29 mouse cellular contexts compared by ENCODE assay signal in the genomic region with DNA sequence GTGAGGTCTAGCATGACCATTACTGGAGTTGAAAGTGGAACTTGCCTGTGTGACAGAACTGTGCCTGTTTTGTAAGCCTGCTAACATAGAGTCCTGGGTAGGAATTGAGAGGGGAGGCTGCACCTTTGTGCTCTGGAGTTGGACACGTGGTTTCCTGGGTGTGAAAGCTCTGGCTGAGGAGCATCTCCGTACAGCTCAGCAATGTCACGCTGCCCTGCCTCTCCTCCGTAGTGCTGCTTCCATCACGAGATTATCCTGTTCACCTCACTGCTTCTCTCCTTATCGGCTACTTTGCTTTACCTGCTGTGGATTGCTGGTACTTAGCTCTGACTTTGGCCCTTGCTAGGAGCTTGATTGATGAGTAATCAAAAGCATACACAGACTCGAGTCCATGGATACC. TPM values are rescaled to one million over a fixed set of nuclear protein-coding genes. Genes with fewer than 3 reads are reported as not detected.
DNase-seq lines count a peak whose midpoint lies in the region; ATAC-seq and TF ChIP-seq lines count a peak whose summit lies in the region.
"Had no signal": no experiment of that assay in that cellular context is flagged by ENCODE, and none has a peak within 500 bp of the region (broad histone marks: within the 10 kb centered on the region; RNA-seq: fewer than 3 reads in every experiment).

No protein-coding gene starts in this region.

- H3K4me2 ChIP-seq in intestine, embryonic 15.5 days (replicated peaks), result no peak overlapping the region
- peak overlapping the region; percentile 32 for H3K4me2 ChIP-seq in liver, embryonic 14.5 days (ENCODE audit: low read depth)
- no peak overlapping the region for H3K4me2 ChIP-seq in stomach, postnatal 0 days (replicated peaks; ENCODE audit: low read depth)
- H3K4me2 ChIP-seq: hindbrain, embryonic 13.5 days; lung, embryonic 14.5 days; midbrain, embryonic 15.5 days; neural tube, embryonic 12.5 days had no signal

- no peak for TF ChIP-seq CTCF in kidney, adult 2 months (conservative IDR thresholded peaks at IDR 0.05; ENCODE audit: insufficient read depth, insufficient read length, low read depth, low read length)
- no peak for TF ChIP-seq CTCF in liver, embryonic 14.5 days (IDR thresholded peaks at IDR 0.05; ENCODE audit: low read depth)
- no peak for TF ChIP-seq CTCF in stomach, postnatal 0 days (IDR thresholded peaks at IDR 0.05; ENCODE audit: low read depth)

- no peaks in the 10 kb centered on the region for H3K9me3 ChIP-seq in intestine, embryonic 15.5 days
- no peaks in the 10 kb centered on the region for H3K9me3 ChIP-seq in liver, embryonic 14.5 days (ENCODE audit: control insufficient read depth, low read length)
- H3K9me3 ChIP-seq in stomach, postnatal 0 days (ENCODE audit: control insufficient read depth, low read length), result no peaks in the 10 kb centered on the region
- H3K9me3 ChIP-seq: embryonic facial prominence, embryonic 10.5 days; hindbrain, embryonic 13.5 days; midbrain, embryonic 15.5 days; neural tube, embryonic 12.5 days had no signal

- TF ChIP-seq EP300 in liver, embryonic 14.5 days (IDR thresholded peaks at IDR 0.05; ENCODE audit: low read depth), result no peak
- no peak for TF ChIP-seq EP300 in stomach, postnatal 0 days (optimal IDR thresholded peaks at IDR 0.05)

- 44% methylated on average over 7 of the region's 7 CpGs for WGBS in kidney, adult 2 months
- 57% methylated on average over 7 of the region's 7 CpGs for WGBS in intestine, embryonic 15.5 days
- WGBS in liver, embryonic 14.5 days (ENCODE audit: insufficient replicate concordance), result 66% methylated on average over 7 of the region's 7 CpGs
- 49% methylated on average over 7 of the region's 7 CpGs for WGBS in stomach, postnatal 0 days

- no peak for TF ChIP-seq POLR2A in kidney, adult 2 months (IDR thresholded peaks at IDR 0.05; ENCODE audit: low read depth, low read length)

- H3K36me3 ChIP-seq in kidney, adult 2 months (ENCODE audit: control insufficient read depth, insufficient read depth, low read length), result no peaks in the 10 kb centered on the region; the same call in 1 of the 2 replicates
- H3K36me3 ChIP-seq in intestine, embryonic 15.5 days, result 0 out of 2 replicates have a peak, but pooled peaks cover 5% of the 10 kb centered on the region
- H3K36me3 ChIP-seq in liver, embryonic 14.5 days (replicated peaks; ENCODE audit: control insufficient read depth, insufficient read depth, low read depth), result peaks cover 11% of the 10 kb centered on the region
- H3K36me3 ChIP-seq in stomach, postnatal 0 days (ENCODE audit: control insufficient read depth, insufficient read depth, low read length), result peaks cover 4% of the 10 kb centered on the region; the same call in 1 of the 2 replicates

- no peak overlapping the region for H3K4me3 ChIP-seq in kidney, adult 2 months (ENCODE audit: insufficient read depth, low read depth, low read length)
- H3K4me3 ChIP-seq in intestine, embryonic 15.5 days (replicated peaks), result no peak overlapping the region
- H3K4me3 ChIP-seq in liver, embryonic 14.5 days (ENCODE audit: insufficient read depth in 1 of 2, low read depth in 2 of 2, low read length in 2 of 2), result no peak overlapping the region
- no peak overlapping the region for H3K4me3 ChIP-seq in stomach, postnatal 0 days (ENCODE audit: low read depth, low read length)
- H3K4me3 ChIP-seq: embryonic facial prominence, embryonic 10.5 days; hindbrain, embryonic 13.5 days; layer of hippocampus, adult 2 months; midbrain, embryonic 15.5 days; neural tube, embryonic 12.5 days had no signal

- peak; percentile 68 for ATAC-seq in intestine, embryonic 15.5 days
- peak; percentile 23; the same call in 1 of the 2 replicates for ATAC-seq in liver, embryonic 14.5 days (ENCODE audit: insufficient read depth)
- peak; percentile 71 for ATAC-seq in stomach, postnatal 0 days (ENCODE audit: low FRiP score, low TSS enrichment)
- ATAC-seq: midbrain, embryonic 15.5 days had no signal

- no peak overlapping the region for H3K27ac ChIP-seq in kidney, adult 2 months (ENCODE audit: insufficient read depth, low read depth, low read length)
- H3K27ac ChIP-seq in intestine, embryonic 15.5 days, result no peak overlapping the region
- peak overlapping the region; percentile 9; the same call in 1 of the 2 replicates for H3K27ac ChIP-seq in liver, embryonic 14.5 days
- no peak overlapping the region for H3K27ac ChIP-seq in stomach, postnatal 0 days (replicated peaks)
- H3K27ac ChIP-seq: embryonic facial prominence, embryonic 10.5 days; hindbrain, embryonic 13.5 days; layer of hippocampus, adult 2 months; midbrain, embryonic 15.5 days; neural tube, embryonic 12.5 days had no signal

- no peaks in the 10 kb centered on the region for H3K27me3 ChIP-seq in kidney, adult 2 months (replicated peaks; ENCODE audit: control insufficient read depth, insufficient read depth, low read length)
- no peaks in the 10 kb centered on the region for H3K27me3 ChIP-seq in intestine, embryonic 15.5 days (replicated peaks)
- H3K27me3 ChIP-seq in liver, embryonic 14.5 days (ENCODE audit: control insufficient read depth, insufficient read depth, low read length), result no peaks in the 10 kb centered on the region
- no peaks in the 10 kb centered on the region for H3K27me3 ChIP-seq in stomach, postnatal 0 days (ENCODE audit: control insufficient read depth, insufficient read depth, low read length)
- H3K27me3 ChIP-seq: hindbrain, embryonic 13.5 days; midbrain, embryonic 15.5 days; neural tube, embryonic 12.5 days had no signal

- peaks cover 11% of the 10 kb centered on the region for H3K4me1 ChIP-seq in kidney, adult 2 months (ENCODE audit: control insufficient read depth, insufficient read depth, low read length)
- 0 out of 2 replicates have a peak, but pooled peaks cover 3% of the 10 kb centered on the region for H3K4me1 ChIP-seq in intestine, embryonic 15.5 days (replicated peaks)
- peaks cover 7 to 8% of the 10 kb centered on the region in 2 experiments; a peak in 3 of 4 replicates for H3K4me1 ChIP-seq in liver, embryonic 14.5 days (replicated peaks; ENCODE audit: control insufficient read depth in 2 of 2, insufficient read depth in 2 of 2, low read length in 1 of 2)
- no peaks in the 10 kb centered on the region for H3K4me1 ChIP-seq in stomach, postnatal 0 days (replicated peaks; ENCODE audit: control insufficient read depth, insufficient read depth)
- H3K4me1 ChIP-seq: embryonic facial prominence, embryonic 10.5 days; midbrain, embryonic 15.5 days; neural tube, embryonic 12.5 days had no signal

- peak; percentile 46 for DNase-seq in kidney, adult 2 months
- no peak for DNase-seq in kidney, adult 18-20 months
- no peak for DNase-seq in liver, embryonic 14.5 days (ENCODE audit: low read depth in 3 of 3, low spot score in 3 of 3)
- no peak for DNase-seq in stomach, postnatal 0 days (ENCODE audit: low spot score)
- no peak for DNase-seq in adrenal gland, postnatal 4 days (ENCODE audit: low spot score in 2 of 2)
- DNase-seq in adrenal gland, postnatal 10 days, result no peak
- DNase-seq: adrenal gland, postnatal 25 days; cerebellum, adult 11 months; cerebellum, postnatal 10 days; layer of hippocampus, postnatal 36 days; lung, embryonic 14.5 days; lung, postnatal 36 days; right cerebral cortex, postnatal 14 days; spleen, adult 18-20 months; thymus, adult 18-20 months; thymus, postnatal 36 days had no signal

- no peak overlapping the region for H3K9ac ChIP-seq in intestine, embryonic 15.5 days
- no peak overlapping the region for H3K9ac ChIP-seq in liver, embryonic 14.5 days (replicated peaks)
- no peak overlapping the region for H3K9ac ChIP-seq in stomach, postnatal 0 days (ENCODE audit: low read length)
- H3K9ac ChIP-seq: hindbrain, embryonic 13.5 days; lung, embryonic 14.5 days; midbrain, embryonic 15.5 days; neural tube, embryonic 12.5 days had no signal

RNA-seq across cellular contexts. Expression of gene Slc31a1, which starts 23.2 kb away (rescaled TPM):
- 69.1 and 78.3 TPM in 2 replicates for polyA plus RNA-seq in kidney, adult 2 months (2012; rRNA removed)
- 96.6 and 102 TPM in 2 replicates for polyA plus RNA-seq in intestine, embryonic 15.5 days (2015; fragmentation: Nextera tagmentation; extraction: Ambion mirVana)
- 17.3 and 22.4 TPM in 2 replicates for polyA plus RNA-seq in liver, embryonic 14.5 days (2012; rRNA removed)
- 36.6 and 41.3 TPM in 2 replicates for polyA plus RNA-seq in liver, embryonic 14.5 days (2014; fragmentation: Nextera tagmentation; extraction: Ambion mirVana)
- polyA plus RNA-seq in stomach, postnatal 0 days (2015; fragmentation: Nextera tagmentation; extraction: Ambion mirVana), result 51.4 and 55.0 TPM in 2 replicates
- total RNA-seq in adrenal gland, postnatal 4 days (2021), result 10 to 100 TPM; 79.7 to 82.3 TPM
- total RNA-seq in adrenal gland, postnatal 10 days (2021), result 10 to 100 TPM; 59.3 to 59.5 TPM

RNA-seq across cellular contexts. Expression of gene Fkbp15, which starts 23.4 kb away (rescaled TPM):
- polyA plus RNA-seq in kidney, adult 2 months (2012; rRNA removed), result 32.2 and 36.6 TPM in 2 replicates
- polyA plus RNA-seq in intestine, embryonic 15.5 days (2015; fragmentation: Nextera tagmentation; extraction: Ambion mirVana), result 23.7 and 24.7 TPM in 2 replicates
- polyA plus RNA-seq in liver, embryonic 14.5 days (2012; rRNA removed), result 7.4 and 9.6 TPM in 2 replicates
- 9.7 and 11.2 TPM in 2 replicates for polyA plus RNA-seq in liver, embryonic 14.5 days (2014; fragmentation: Nextera tagmentation; extraction: Ambion mirVana)
- 15.0 and 16.2 TPM in 2 replicates for polyA plus RNA-seq in stomach, postnatal 0 days (2015; fragmentation: Nextera tagmentation; extraction: Ambion mirVana)
- total RNA-seq in adrenal gland, postnatal 4 days (2021), result 10 to 100 TPM; 45.1 to 50.9 TPM
- total RNA-seq in adrenal gland, postnatal 10 days (2021), result 10 to 100 TPM; 30.1 to 36.6 TPM

RNA-seq across cellular contexts. Expression of gene Cdc26, which starts 24.7 kb away (rescaled TPM):
- polyA plus RNA-seq in kidney, adult 2 months (2012; rRNA removed), result 25.3 and 31.7 TPM in 2 replicates
- 138 and 147 TPM in 2 replicates for polyA plus RNA-seq in intestine, embryonic 15.5 days (2015; fragmentation: Nextera tagmentation; extraction: Ambion mirVana)
- polyA plus RNA-seq in liver, embryonic 14.5 days (2012; rRNA removed), result 24.1 and 40.2 TPM in 2 replicates
- 65.7 and 71.0 TPM in 2 replicates for polyA plus RNA-seq in liver, embryonic 14.5 days (2014; fragmentation: Nextera tagmentation; extraction: Ambion mirVana)
- 83.6 and 91.5 TPM in 2 replicates for polyA plus RNA-seq in stomach, postnatal 0 days (2015; fragmentation: Nextera tagmentation; extraction: Ambion mirVana)
- total RNA-seq in adrenal gland, postnatal 4 days (2021), result 100 to 1,000 TPM in 1 of 2 experiments, 10 to 100 TPM in 1; 94.2 to 102 TPM
- total RNA-seq in adrenal gland, postnatal 10 days (2021), result 10 to 100 TPM; 60.0 to 70.8 TPM

RNA-seq across cellular contexts. Expression of gene Prpf4, which starts 24.8 kb away (rescaled TPM):
- 10.4 and 10.9 TPM in 2 replicates for polyA plus RNA-seq in kidney, adult 2 months (2012; rRNA removed)
- polyA plus RNA-seq in intestine, embryonic 15.5 days (2015; fragmentation: Nextera tagmentation; extraction: Ambion mirVana), result 17.3 and 18.7 TPM in 2 replicates
- 8.3 and 9.8 TPM in 2 replicates for polyA plus RNA-seq in liver, embryonic 14.5 days (2012; rRNA removed)
- polyA plus RNA-seq in liver, embryonic 14.5 days (2014; fragmentation: Nextera tagmentation; extraction: Ambion mirVana), result 9.0 and 10.3 TPM in 2 replicates
- 7.5 and 7.6 TPM in 2 replicates for polyA plus RNA-seq in stomach, postnatal 0 days (2015; fragmentation: Nextera tagmentation; extraction: Ambion mirVana)
- 10 to 100 TPM; 26.0 to 27.6 TPM for total RNA-seq in adrenal gland, postnatal 4 days (2021)
- 10 to 100 TPM; 19.8 to 21.3 TPM for total RNA-seq in adrenal gland, postnatal 10 days (2021)

RNA-seq across cellular contexts. Expression of gene Rnf183, which starts 51.3 kb away (rescaled TPM):
- 180 and 248 TPM in 2 replicates for polyA plus RNA-seq in kidney, adult 2 months (2012; rRNA removed)
- not detected in 2 replicates for polyA plus RNA-seq in intestine, embryonic 15.5 days (2015; fragmentation: Nextera tagmentation; extraction: Ambion mirVana)
- polyA plus RNA-seq in liver, embryonic 14.5 days (2012; rRNA removed), result 0.15 TPM in 1 of 2 replicates, not detected in the other
- not detected in 2 replicates for polyA plus RNA-seq in liver, embryonic 14.5 days (2014; fragmentation: Nextera tagmentation; extraction: Ambion mirVana)
- polyA plus RNA-seq in stomach, postnatal 0 days (2015; fragmentation: Nextera tagmentation; extraction: Ambion mirVana), result 0.23 and 0.24 TPM in 2 replicates
- under 1 TPM in 1 of 2 experiments, not detected in 1; 0.42 TPM for total RNA-seq in adrenal gland, postnatal 4 days (2021)
- not detected for total RNA-seq in adrenal gland, postnatal 10 days (2021)
- total RNA-seq: adrenal gland, postnatal 25 days; gastrocnemius, adult 18-20 months; gastrocnemius, postnatal 4 days; heart, adult 8-10 months; heart, postnatal 25 days; layer of hippocampus, adult 2 months; layer of hippocampus, postnatal 36 days; left cerebral cortex, postnatal 10 days had no signal
- polyA plus RNA-seq: embryonic facial prominence, embryonic 10.5 days; heart, embryonic 14.5 days; hindbrain, embryonic 13.5 days; limb, embryonic 11.5 days; lung, embryonic 14.5 days; neural tube, embryonic 12.5 days had no signal
